Mouse (Mus musculus) MEL (cell line): ENCODE measurements at regions not wholly inside any gene's neighbourhood (a gene's known extent, or its start where the extent isn't known, plus 50 kb on each side); places are given as distances from the start of the nearest gene placed in this dataset.

Experiments
- DNase-seq: peaks from one replicate; pipeline ENCODE4 v3.0.0; 2011; ENCODE audit warnings: low read depth, low spot score
- H3K27ac ChIP-seq: 2 replicates; pipeline ENCODE4 v1.5.1; 2012; ENCODE audit warnings: low read depth, mild to moderate bottlenecking, control low read depth, low read length, moderate library complexity; ENCODE audit not compliant: control insufficient read depth
- H3K27me3 ChIP-seq, 2 experiments: fragments of 150-350 bp in 1 of 2; sonication (generic) in 1 of 2; 2 replicates each; pipeline ENCODE4 v1.6.1; 2012; ENCODE audit warnings: low read length in 2 of 2, mild to moderate bottlenecking in 2 of 2, improper control_type of control experiment in 1 of 2, moderate library complexity in 1 of 2; ENCODE audit not compliant: insufficient read depth in 2 of 2, control insufficient read depth in 1 of 2
- H3K36me3 ChIP-seq, 2 experiments: 2 replicates each; pipeline ENCODE4 v1.6.1; 2012 to 2014; ENCODE audit warnings: low read length in 2 of 2, improper control_type of control experiment in 1 of 2, inconsistent platforms in 1 of 2, mild to moderate bottlenecking in 1 of 2; ENCODE audit not compliant: insufficient read depth in 2 of 2, control insufficient read depth in 1 of 2
- H3K4me1 ChIP-seq, 2 experiments: fragments of 150-350 bp in 1 of 2; sonication (generic) in 1 of 2; 2 replicates each; pipeline ENCODE4 v1.6.1; 2012; ENCODE audit warnings: low read length in 2 of 2, improper control_type of control experiment in 1 of 2, mild to moderate bottlenecking in 1 of 2; ENCODE audit not compliant: insufficient read depth in 2 of 2, control insufficient read depth in 1 of 2
- H3K4me3 ChIP-seq, 2 experiments: fragments of 150-350 bp in 1 of 2; sonication (generic) in 1 of 2; 2 replicates each; pipeline ENCODE4 v1.5.1; 2012; ENCODE audit warnings: low read depth in 2 of 2, low read length in 2 of 2, mild to moderate bottlenecking in 2 of 2, moderate library complexity in 2 of 2, control low read depth in 1 of 2, improper control_type of control experiment in 1 of 2; ENCODE audit not compliant: control insufficient read depth in 1 of 2, insufficient read depth in 1 of 2
- H3K79me2 ChIP-seq: 2 replicates; pipeline ENCODE4 v1.6.1; 2012; ENCODE audit warnings: mild to moderate bottlenecking, low read length, moderate library complexity; ENCODE audit not compliant: control insufficient read depth, poor library complexity, insufficient read depth
- H3K9ac ChIP-seq: 2 replicates; pipeline ENCODE4 v1.6.1; 2012; ENCODE audit warnings: low read depth, mild to moderate bottlenecking, control low read depth, low read length, moderate library complexity; ENCODE audit not compliant: control insufficient read depth, poor library complexity, severe bottlenecking
- H3K9me3 ChIP-seq: fragments of 150-350 bp; sonication (generic); replicated peaks from 2 replicates; pipeline ENCODE4 v1.6.1; 2012; ENCODE audit warnings: mild to moderate bottlenecking, low read length, improper control_type of control experiment, moderate library complexity; ENCODE audit not compliant: insufficient read depth
- BHLHE40 ChIP-seq: IDR thresholded peaks from 2 replicates; pipeline ENCODE4 v1.6.1; 2012; ENCODE audit warnings: low read depth, mild to moderate bottlenecking, inconsistent platforms, low read length, improper control_type of control experiment, borderline replicate concordance
- CHD1 ChIP-seq: IDR thresholded peaks from 2 replicates; pipeline ENCODE4 v1.6.1; 2012; ENCODE audit warnings: low read depth, mild to moderate bottlenecking, inconsistent platforms, low read length, improper control_type of control experiment
- ELF1 ChIP-seq: IDR thresholded peaks from 2 replicates; pipeline ENCODE4 v1.6.1; 2014; ENCODE audit warnings: low read depth, mild to moderate bottlenecking, inconsistent platforms, low read length, improper control_type of control experiment, moderate library complexity
- HCFC1 ChIP-seq: IDR thresholded peaks from 2 replicates; pipeline ENCODE4 v1.6.1; 2012; ENCODE audit warnings: low read depth, mild to moderate bottlenecking, inconsistent platforms, low read length, improper control_type of control experiment, moderate library complexity
- KAT2A ChIP-seq: conservative IDR thresholded peaks from 2 replicates; pipeline ENCODE4 v1.6.1; 2012; ENCODE audit warnings: low read depth, low read length, improper control_type of control experiment, inconsistent platforms
- MAFK ChIP-seq: IDR thresholded peaks from 2 replicates; pipeline ENCODE4 v1.6.1; 2011; ENCODE audit warnings: low read depth, mild to moderate bottlenecking, low read length, improper control_type of control experiment, borderline replicate concordance
- MAX ChIP-seq: IDR thresholded peaks from 2 replicates; pipeline ENCODE4 v1.6.1; 2011; ENCODE audit warnings: low read length, improper control_type of control experiment
- MEF2A ChIP-seq: IDR thresholded peaks from 2 replicates; pipeline ENCODE4 v1.6.1; 2014; ENCODE audit warnings: low read depth, mild to moderate bottlenecking, inconsistent platforms, low read length, improper control_type of control experiment; ENCODE audit not compliant: poor library complexity, insufficient replicate concordance, severe bottlenecking; ENCODE audit errors: extremely low read depth
- MXI1 ChIP-seq: IDR thresholded peaks from 2 replicates; pipeline ENCODE4 v1.6.1; 2011; ENCODE audit warnings: mild to moderate bottlenecking, low read depth, low read length, improper control_type of control experiment
- MYB ChIP-seq: IDR thresholded peaks from 2 replicates; pipeline ENCODE4 v1.6.1; 2011; ENCODE audit warnings: mild to moderate bottlenecking, low read depth, low read length, improper control_type of control experiment
- MYC ChIP-seq: IDR thresholded peaks from 2 replicates; pipeline ENCODE4 v1.6.1; 2011; ENCODE audit warnings: low read depth, mild to moderate bottlenecking, low read length, improper control_type of control experiment, moderate library complexity
- NRF1 ChIP-seq: IDR thresholded peaks from 2 replicates; pipeline ENCODE4 v1.6.1; 2014; ENCODE audit warnings: low read depth, mild to moderate bottlenecking, inconsistent platforms, low read length, improper control_type of control experiment, moderate library complexity; ENCODE audit not compliant: poor library complexity, insufficient read depth, severe bottlenecking
- POLR2A ChIP-seq, 2 experiments: IDR thresholded peaks; 2 replicates each; pipeline ENCODE4 v1.6.1; 2011 to 2012; ENCODE audit warnings: low read length in 2 of 2, mild to moderate bottlenecking in 2 of 2, control low read depth in 1 of 2, improper control_type of control experiment in 1 of 2, low read depth in 1 of 2, moderate library complexity in 1 of 2; ENCODE audit not compliant: control insufficient read depth in 1 of 2, insufficient read depth in 1 of 2, poor library complexity in 1 of 2
- RAD21 ChIP-seq: IDR thresholded peaks from 2 replicates; pipeline ENCODE4 v1.6.1; 2011; ENCODE audit warnings: mild to moderate bottlenecking, low read depth, low read length, improper control_type of control experiment
- RCOR1 ChIP-seq: IDR thresholded peaks from 2 replicates; pipeline ENCODE4 v1.6.1; 2012; ENCODE audit warnings: low read depth, mild to moderate bottlenecking, inconsistent platforms, low read length, improper control_type of control experiment
- SMC3 ChIP-seq: IDR thresholded peaks from 2 replicates; pipeline ENCODE4 v1.6.1; 2011; ENCODE audit warnings: low read depth, low read length, improper control_type of control experiment
- TAL1 ChIP-seq: IDR thresholded peaks from 2 replicates; pipeline ENCODE4 v1.6.1; 2012; ENCODE audit warnings: mild to moderate bottlenecking, inconsistent platforms, low read length, moderate library complexity, mixed read lengths
- TBP ChIP-seq: IDR thresholded peaks from 2 replicates; pipeline ENCODE4 v1.8.0; 2011; ENCODE audit warnings: low read depth, low read length, improper control_type of control experiment
- TCF12 ChIP-seq: IDR thresholded peaks from 2 replicates; pipeline ENCODE4 v1.6.1; 2014; ENCODE audit warnings: low read depth, mild to moderate bottlenecking, inconsistent platforms, low read length, improper control_type of control experiment, moderate library complexity
- UBTF ChIP-seq: IDR thresholded peaks from 2 replicates; pipeline ENCODE4 v1.6.1; 2012; ENCODE audit warnings: low read depth, mild to moderate bottlenecking, inconsistent platforms, low read length, improper control_type of control experiment, moderate library complexity, borderline replicate concordance; ENCODE audit not compliant: insufficient read depth
- USF1 ChIP-seq: IDR thresholded peaks from 2 replicates; pipeline ENCODE4 v1.6.1; 2014; ENCODE audit warnings: low read depth, mild to moderate bottlenecking, inconsistent platforms, low read length, improper control_type of control experiment, moderate library complexity
- USF2 ChIP-seq, 2 experiments: IDR thresholded peaks; 2 replicates each; pipeline ENCODE4 v1.6.1; 2011 to 2012; ENCODE audit warnings: improper control_type of control experiment in 2 of 2, low read length in 2 of 2, borderline replicate concordance in 1 of 2, inconsistent platforms in 1 of 2, low read depth in 1 of 2, mild to moderate bottlenecking in 1 of 2; ENCODE audit not compliant: insufficient read depth in 1 of 2
- ZC3H11A ChIP-seq: IDR thresholded peaks from 2 replicates; pipeline ENCODE4 v1.6.1; 2012; ENCODE audit warnings: low read depth, mild to moderate bottlenecking, inconsistent platforms, low read length, improper control_type of control experiment
- ZKSCAN1 ChIP-seq: IDR thresholded peaks from 2 replicates; pipeline ENCODE4 v1.6.1; 2012; ENCODE audit warnings: low read depth, mild to moderate bottlenecking, inconsistent platforms, low read length, improper control_type of control experiment, moderate library complexity
- ZMIZ1 ChIP-seq: IDR thresholded peaks from 2 replicates; pipeline ENCODE4 v1.6.1; 2012; ENCODE audit warnings: low read depth, mild to moderate bottlenecking, inconsistent platforms, low read length, improper control_type of control experiment, moderate library complexity
- ZNF384 ChIP-seq: IDR thresholded peaks from 2 replicates; pipeline ENCODE4 v1.6.1; 2012; ENCODE audit warnings: low read depth, mild to moderate bottlenecking, inconsistent platforms, low read length, improper control_type of control experiment

GRCm38 (mm10) chr4:56084205-56084604 is 551.9 kb upstream of the Klf4 start:
- Histone ChIP-seq H3K9ac (no peak overlapping the region), H3K27ac (no peak overlapping the region), H3K79me2 (no peaks in the 10 kb centered on the region), H3K4me3 (no peak overlapping the region), H3K4me1 (no peaks in the 10 kb centered on the region), H3K27me3 (no peaks in the 10 kb centered on the region), H3K9me3 (no peaks in the 10 kb centered on the region)
- no peak for DNase-seq
- TF ChIP-seq RAD21 (no peak), KAT2A (no peak), CHD1 (no peak), SMC3 (no peak), TBP (no peak), RCOR1 (no peak), ZNF384 (no peak), UBTF (no peak), MEF2A (no peak), MYC (no peak), USF2 (IDR thresholded peaks at IDR 0.05; ENCODE audit: borderline replicate concordance in 1 of 2, insufficient read depth in 1 of 2, low read depth in 1 of 2, low read length in 2 of 2) (no peak), MAFK (no peak), MXI1 (no peak), TCF12 (no peak), USF1 (no peak), NRF1 (no peak), ZKSCAN1 (no peak), TAL1 (no peak), ZC3H11A (no peak)
- TF ChIP-seq, all 39 proteins: peak for 0
- H3K36me3 ChIP-seq, result no peaks in the 10 kb centered on the region

- Histone ChIP-seq H3K27me3 (no peaks in the 10 kb centered on the region), H3K27ac (no peak overlapping the region), H3K4me3 (no peak overlapping the region), H3K79me2 (no peaks in the 10 kb centered on the region), H3K4me1 (no peaks in the 10 kb centered on the region), H3K9ac (no peak overlapping the region), H3K36me3 (no peaks in the 10 kb centered on the region), H3K9me3 (no peaks in the 10 kb centered on the region)
- TF ChIP-seq HCFC1 (no peak), UBTF (no peak), MXI1 (no peak), TBP (no peak), ZMIZ1 (no peak), MYB (no peak), ZNF384 (no peak), POLR2A (IDR thresholded peaks at IDR 0.05; ENCODE audit: control insufficient read depth in 1 of 2, insufficient read depth in 1 of 2, low read depth in 1 of 2, low read length in 2 of 2, poor library complexity in 1 of 2) (no peak), MAX (no peak), USF2 (IDR thresholded peaks at IDR 0.05; ENCODE audit: borderline replicate concordance in 1 of 2, insufficient read depth in 1 of 2, low read depth in 1 of 2, low read length in 2 of 2) (no peak), RCOR1 (no peak), ELF1 (no peak), BHLHE40 (no peak), RAD21 (no peak)
- DNase-seq, result no peak
These were observed 550.1 kb upstream of the Klf4 start for GRCm38 (mm10) chr4:56082411-56082810.
